Mouse (Mus musculus): ENCODE measurements around the gene Rwdd1. TPM values are rescaled to one million over a fixed set of nuclear protein-coding genes. Genes with fewer than 3 reads are reported as not detected.

Gene Rwdd1
- polyA plus RNA-seq, 1 experiment from 2014 or later: 49.4 TPM

GRCm38 (mm10) chr10:33986771-33987170, 32.7 kb downstream of the Rwdd1 start:
- DNase-seq: peak; percentile 70
- no peak overlapping the region for H3K4me2 ChIP-seq (ENCODE audit: low read depth, low read length)
- H3K4me1 ChIP-seq (ENCODE audit: insufficient read depth): no peaks in the 10 kb centered on the region
- H3K27ac ChIP-seq (ENCODE audit: low read depth): no peak overlapping the region
- 19% methylated on average over 4 of the region's 4 CpGs for WGBS (ENCODE audit: insufficient replicate concordance)
- H3K9ac ChIP-seq (replicated peaks): no peak overlapping the region
- H3K27me3 ChIP-seq (ENCODE audit: insufficient read depth, low read length): no peaks in the 10 kb centered on the region
- no peaks in the 10 kb centered on the region for H3K9me3 ChIP-seq (ENCODE audit: low read length)
- no peak overlapping the region for H3K4me3 ChIP-seq (ENCODE audit: low read depth, low read length)
- peak; percentile 50 for ATAC-seq
- H3K36me3 ChIP-seq (replicated peaks; ENCODE audit: insufficient read depth, low read length): peaks cover 6% of the 10 kb centered on the region
- TF ChIP-seq EP300 (IDR thresholded peaks at IDR 0.05; ENCODE audit: low read depth): no peak
- TF ChIP-seq CTCF (IDR thresholded peaks at IDR 0.05; ENCODE audit: low read depth): peak; percentile 99

GRCm38 (mm10) chr10:33974781-33975494, 44.5 kb downstream of the Rwdd1 start:
- DNase-seq: no peak
- no peak for TF ChIP-seq EP300 (IDR thresholded peaks at IDR 0.05; ENCODE audit: low read depth)
- TF ChIP-seq CTCF (IDR thresholded peaks at IDR 0.05; ENCODE audit: low read depth): no peak
- Histone ChIP-seq H3K36me3 (replicated peaks; ENCODE audit: insufficient read depth, low read length) (no peaks in the 10 kb centered on the region), H3K4me3 (ENCODE audit: low read depth, low read length) (no peak overlapping the region), H3K27me3 (ENCODE audit: insufficient read depth, low read length) (no peaks in the 10 kb centered on the region), H3K9me3 (ENCODE audit: low read length) (no peaks in the 10 kb centered on the region), H3K4me2 (ENCODE audit: low read depth, low read length) (no peak overlapping the region), H3K9ac (replicated peaks) (no peak overlapping the region), H3K4me1 (ENCODE audit: insufficient read depth) (no peaks in the 10 kb centered on the region), H3K27ac (ENCODE audit: low read depth) (no peak overlapping the region)
- ATAC-seq: no peak
- 83% methylated on average over 7 of the region's 7 CpGs for WGBS (ENCODE audit: insufficient replicate concordance)

- Histone ChIP-seq H3K9ac (replicated peaks) (no peak overlapping the region), H3K4me3 (ENCODE audit: low read depth, low read length) (no peak overlapping the region), H3K9me3 (ENCODE audit: low read length) (no peaks in the 10 kb centered on the region), H3K4me2 (ENCODE audit: low read depth, low read length) (no peak overlapping the region), H3K36me3 (replicated peaks; ENCODE audit: insufficient read depth, low read length) (peaks cover 13% of the 10 kb centered on the region), H3K27me3 (ENCODE audit: insufficient read depth, low read length) (no peaks in the 10 kb centered on the region), H3K4me1 (ENCODE audit: insufficient read depth) (peaks cover 4% of the 10 kb centered on the region; the same call in 1 of the 2 replicates), H3K27ac (ENCODE audit: low read depth) (no peak overlapping the region)
- ATAC-seq (no peak), DNase-seq (no peak)
- 73% methylated on average over 3 of the region's 3 CpGs for WGBS (ENCODE audit: insufficient replicate concordance)
- TF ChIP-seq EP300 (IDR thresholded peaks at IDR 0.05; ENCODE audit: low read depth): no peak
- TF ChIP-seq CTCF (IDR thresholded peaks at IDR 0.05; ENCODE audit: low read depth): no peak
These were observed 66.9 kb downstream of the Rwdd1 start for GRCm38 (mm10) chr10:33952509-33952908.

GRCm38 (mm10) chr10:33950803-33951583, 68.4 kb downstream of the Rwdd1 start, which contains the start of gene Zup1:
Zup1 (minus strand) TSS chr10:33951269.
- Histone ChIP-seq H3K4me2 (ENCODE audit: low read depth, low read length) (peak within 1 kb of the TSS; percentile 70), H3K4me1 (ENCODE audit: insufficient read depth) (peaks cover 4% of the 10 kb centered on the region; the same call in 1 of the 2 replicates), H3K27me3 (ENCODE audit: insufficient read depth, low read length) (no peaks in the 10 kb centered on the region), H3K27ac (ENCODE audit: low read depth) (peak within 1 kb of the TSS; percentile 89), H3K4me3 (ENCODE audit: low read depth, low read length) (peak within 1 kb of the TSS; percentile 78), H3K9ac (replicated peaks) (peak within 1 kb of the TSS; percentile 96), H3K9me3 (ENCODE audit: low read length) (no peaks in the 10 kb centered on the region), H3K36me3 (replicated peaks; ENCODE audit: insufficient read depth, low read length) (peaks cover 19% of the 10 kb centered on the region)
- TF ChIP-seq CTCF (IDR thresholded peaks at IDR 0.05; ENCODE audit: low read depth) (no peak), EP300 (IDR thresholded peaks at IDR 0.05; ENCODE audit: low read depth) (no peak)
- peak; percentile 98 for ATAC-seq
- WGBS (ENCODE audit: insufficient replicate concordance): 3% methylated on average over 42 of the region's 42 CpGs
- peak; percentile 87 for DNase-seq

Other genes with a start within 250 kb of the Rwdd1 start
- not detected in 2 replicates for gene Sult3a2, start 232.9 kb downstream of the Rwdd1 start, polyA plus RNA-seq (2015; fragmentation: Nextera tagmentation; extraction: Ambion mirVana)
- 0.27 and 0.54 TPM in 2 replicates for gene Sult3a1, start 161.9 kb downstream of the Rwdd1 start, polyA plus RNA-seq (2015; fragmentation: Nextera tagmentation; extraction: Ambion mirVana)
- 0.06 and 0.07 TPM in 2 replicates for gene Rsph4a, start 114.5 kb downstream of the Rwdd1 start, polyA plus RNA-seq (2015; fragmentation: Nextera tagmentation; extraction: Ambion mirVana)
- 7.0 and 7.1 TPM in 2 replicates for gene Zup1, start 68.4 kb downstream of the Rwdd1 start, polyA plus RNA-seq (2015; fragmentation: Nextera tagmentation; extraction: Ambion mirVana)
- gene Trappc3l, start 18.0 kb upstream of the Rwdd1 start, polyA plus RNA-seq (2015; fragmentation: Nextera tagmentation; extraction: Ambion mirVana): not detected in 2 replicates
- not detected in 2 replicates for gene Calhm4, start 24.7 kb upstream of the Rwdd1 start, polyA plus RNA-seq (2015; fragmentation: Nextera tagmentation; extraction: Ambion mirVana)
- 0.02 and 0.06 TPM in 2 replicates for gene Calhm5, start 76.9 kb upstream of the Rwdd1 start, polyA plus RNA-seq (2015; fragmentation: Nextera tagmentation; extraction: Ambion mirVana)
- gene Calhm6, start 108.4 kb upstream of the Rwdd1 start, polyA plus RNA-seq (2015; fragmentation: Nextera tagmentation; extraction: Ambion mirVana): 3.9 and 4.1 TPM in 2 replicates
- gene Dse, start 188.1 kb upstream of the Rwdd1 start, polyA plus RNA-seq (2015; fragmentation: Nextera tagmentation; extraction: Ambion mirVana): 5.6 and 5.8 TPM in 2 replicates